ENCODE assay signal across 8 mouse cellular contexts in genomic region chr7:34653731-34654440, GRCm38 (mm10). TPM values are rescaled to one million over a fixed set of nuclear protein-coding genes. Genes with fewer than 3 reads are reported as not detected.
DNase-seq lines count a peak whose midpoint lies in the region; ATAC-seq lines count a peak whose summit lies in the region.

No protein-coding gene starts in this region.

- H3K27ac ChIP-seq in kidney, embryonic 15.5 days = peak overlapping the region; percentile 100

- H3K9ac ChIP-seq in kidney, embryonic 15.5 days = peak overlapping the region; percentile 90

- DNase-seq in right cerebral cortex, postnatal 4 days = peak; percentile 47
- no peak for DNase-seq in right cerebral cortex, postnatal 36 days (ENCODE audit: low spot score in 2 of 2)
- DNase-seq in cerebellum, adult 9-10 months = peak; percentile 49
- DNase-seq in gastrocnemius, postnatal 10 days = peak; percentile 53
- DNase-seq in mesoderm, embryonic 11.5 days (ENCODE audit: low read depth, low spot score) = peak; percentile 76
- DNase-seq in spleen, postnatal 4 days (ENCODE audit: low spot score in 2 of 2) = no peak

- H3K4me3 ChIP-seq in kidney, embryonic 15.5 days (replicated peaks) = peak overlapping the region; percentile 83

- peaks cover 17% of the 10 kb centered on the region for H3K36me3 ChIP-seq in kidney, embryonic 15.5 days

- WGBS in kidney, embryonic 15.5 days = under 1% methylated on average over 37 of the region's 64 CpGs

- H3K27me3 ChIP-seq in kidney, embryonic 15.5 days = no peaks in the 10 kb centered on the region

- peak; percentile 59 for ATAC-seq in kidney, embryonic 15.5 days (replicated peaks; ENCODE audit: low FRiP score)
- no peak for ATAC-seq in megakaryocyte-erythroid progenitor cell, adult 5-6 weeks (replicated peaks; ENCODE audit: low FRiP score, low TSS enrichment, poor library complexity, severe bottlenecking)

- H3K4me1 ChIP-seq in kidney, embryonic 15.5 days = peaks cover 27% of the 10 kb centered on the region

- no peaks in the 10 kb centered on the region for H3K9me3 ChIP-seq in kidney, embryonic 15.5 days (replicated peaks)

- H3K4me2 ChIP-seq in kidney, embryonic 15.5 days = peak overlapping the region; percentile 87

RNA-seq across cellular contexts. Expression of gene Kctd15, which starts 2.6 kb away (rescaled TPM):
- 10 to 100 TPM; 37.0 to 37.2 TPM for total RNA-seq in gastrocnemius, postnatal 10 days (2021)
- polyA plus RNA-seq in kidney, embryonic 15.5 days (2015; fragmentation: Nextera tagmentation; extraction: Ambion mirVana) = 33.4 and 37.0 TPM in 2 replicates
- not detected in 2 replicates for total RNA-seq in megakaryocyte-erythroid progenitor cell, adult 5-6 weeks (2014; fragmentation: Nextera tagmentation)
- total RNA-seq in megakaryocyte-erythroid progenitor cell, adult 5-6 weeks (2017) = 0.38 TPM in 1 of 2 replicates, not detected in the other

Comparison
In these comparisons a context has a peak if more than half of its experiments do, and no peak if none do; other contexts are left out.
1. DNase-seq: peak in right cerebral cortex, postnatal 4 days (single experiment), cerebellum, adult 9-10 months (single experiment), gastrocnemius, postnatal 10 days (single experiment) and mesoderm, embryonic 11.5 days (single experiment); none in right cerebral cortex, postnatal 36 days (0 of 2) and spleen, postnatal 4 days (0 of 2).
2. RNA of gene Kctd15, which starts 2.6 kb away (total RNA-seq): 37.0 to 37.2 TPM in gastrocnemius, postnatal 10 days; 0.38 TPM in megakaryocyte-erythroid progenitor cell, adult 5-6 weeks; every median in the first group is over 10 times any median in the second.